Mouse (Mus musculus): ENCODE measurements around the gene Foxp3. TPM values are rescaled to one million over a fixed set of nuclear protein-coding genes. Genes with fewer than 3 reads are reported as not detected.

Gene Foxp3
- 0.30 TPM in 1 of 2 replicates, not detected in the other for polyA plus RNA-seq (2016; fragmentation: Nextera tagmentation; extraction: Ambion mirVana)

GRCm38 (mm10) chrX:7573176-7574086 lies at the start of gene Foxp3:
Gene Foxp3 (plus strand): TSS chrX:7573644.
- H3K27ac ChIP-seq = peak within 1 kb of the TSS; percentile 87
- H3K36me3 ChIP-seq = no peaks in the 10 kb centered on the region
- peak within 1 kb of the TSS; percentile 62 for H3K4me2 ChIP-seq (replicated peaks)
- H3K4me1 ChIP-seq = peaks cover 16% of the 10 kb centered on the region
- 33% methylated on average over 57 of the region's 72 CpGs for WGBS
- peak within 1 kb of the TSS; percentile 74 for H3K9ac ChIP-seq
- H3K9me3 ChIP-seq (replicated peaks) = no peaks in the 10 kb centered on the region; the same call in 1 of the 2 replicates
- H3K4me3 ChIP-seq = peak within 1 kb of the TSS; percentile 59
- peak; percentile 79 for ATAC-seq (ENCODE audit: low FRiP score)
- no peaks in the 10 kb centered on the region for H3K27me3 ChIP-seq

GRCm38 (mm10) chrX:7524961-7525360 lies 48.5 kb upstream of the Foxp3 start:
- no peak overlapping the region for H3K4me2 ChIP-seq (replicated peaks)
- H3K36me3 ChIP-seq = no peaks in the 10 kb centered on the region
- WGBS = 38% methylated on average over 3 of the region's 3 CpGs
- no peak overlapping the region for H3K9ac ChIP-seq
- no peak overlapping the region for H3K27ac ChIP-seq
- H3K4me3 ChIP-seq = no peak overlapping the region
- H3K27me3 ChIP-seq = no peaks in the 10 kb centered on the region
- no peaks in the 10 kb centered on the region for H3K9me3 ChIP-seq (replicated peaks)
- no peaks in the 10 kb centered on the region for H3K4me1 ChIP-seq
- no peak for ATAC-seq (ENCODE audit: low FRiP score)

GRCm38 (mm10) chrX:7553474-7553873 lies 20.0 kb upstream of the Foxp3 start:
- no peak for ATAC-seq (ENCODE audit: low FRiP score)
- Histone ChIP-seq H3K9me3 (replicated peaks) (no peaks in the 10 kb centered on the region), H3K4me2 (replicated peaks) (no peak overlapping the region), H3K9ac (no peak overlapping the region), H3K27ac (no peak overlapping the region), H3K27me3 (no peaks in the 10 kb centered on the region), H3K4me1 (no peaks in the 10 kb centered on the region), H3K36me3 (no peaks in the 10 kb centered on the region), H3K4me3 (no peak overlapping the region)
- 84% methylated on average over 4 of the region's 4 CpGs for WGBS

DNA sequence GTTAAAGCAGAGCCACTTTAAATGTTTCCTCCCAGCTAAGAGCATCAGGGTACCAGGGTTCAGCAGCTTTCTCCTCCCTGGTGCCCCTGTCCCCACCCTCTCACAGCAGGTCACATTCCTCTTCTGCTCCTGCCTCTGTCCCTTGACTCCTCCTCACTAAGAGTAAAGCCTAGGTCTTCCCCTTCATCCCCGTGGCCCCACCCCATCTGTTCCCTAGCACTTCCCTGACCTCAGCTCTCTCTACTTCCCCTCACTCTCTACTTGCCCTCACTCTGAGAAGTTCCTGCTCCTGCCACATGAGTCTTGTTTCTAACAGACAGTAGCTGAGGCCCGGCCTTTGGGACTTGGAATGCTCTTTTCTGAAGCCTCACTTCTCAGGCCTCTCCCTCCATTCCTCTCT lies 10.4 kb upstream of the Foxp3 start:
- Histone ChIP-seq H3K4me2 (replicated peaks) (no peak overlapping the region), H3K4me1 (no peaks in the 10 kb centered on the region), H3K9me3 (replicated peaks) (no peaks in the 10 kb centered on the region), H3K4me3 (no peak overlapping the region), H3K27ac (no peak overlapping the region), H3K27me3 (no peaks in the 10 kb centered on the region), H3K9ac (no peak overlapping the region), H3K36me3 (0 out of 2 replicates have a peak, but pooled peaks cover 6% of the 10 kb centered on the region)
- WGBS = 21% methylated on average over 2 of the region's 2 CpGs
- no peak for ATAC-seq (ENCODE audit: low FRiP score)

DNA sequence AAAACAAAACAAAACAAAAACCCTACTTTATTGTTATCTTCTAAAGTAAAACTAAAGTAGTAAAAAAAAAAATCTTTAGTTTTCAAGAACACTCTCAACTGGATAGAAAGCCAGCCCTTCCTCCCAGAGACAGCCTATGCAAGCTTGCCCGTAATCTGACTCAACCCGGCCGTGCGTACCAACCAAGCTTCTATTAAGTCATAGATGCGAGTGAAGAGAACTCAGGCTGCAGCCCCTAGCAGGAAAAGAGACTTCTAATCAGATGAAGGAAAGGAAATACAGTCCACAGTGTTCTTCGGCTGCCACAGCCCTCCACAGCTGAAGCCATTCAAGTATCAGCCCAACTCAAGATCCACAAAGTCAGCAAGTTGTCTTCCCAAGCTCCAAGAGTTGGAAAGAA lies 7.1 kb upstream of the Foxp3 start:
- Histone ChIP-seq H3K9me3 (replicated peaks) (no peaks in the 10 kb centered on the region), H3K27me3 (no peaks in the 10 kb centered on the region), H3K9ac (no peak overlapping the region), H3K4me3 (no peak overlapping the region), H3K4me1 (0 out of 2 replicates have a peak, but pooled peaks cover 4% of the 10 kb centered on the region), H3K27ac (no peak overlapping the region), H3K4me2 (replicated peaks) (no peak overlapping the region), H3K36me3 (no peaks in the 10 kb centered on the region)
- WGBS = 90% methylated on average over 6 of the region's 6 CpGs
- ATAC-seq (ENCODE audit: low FRiP score) = no peak

DNA sequence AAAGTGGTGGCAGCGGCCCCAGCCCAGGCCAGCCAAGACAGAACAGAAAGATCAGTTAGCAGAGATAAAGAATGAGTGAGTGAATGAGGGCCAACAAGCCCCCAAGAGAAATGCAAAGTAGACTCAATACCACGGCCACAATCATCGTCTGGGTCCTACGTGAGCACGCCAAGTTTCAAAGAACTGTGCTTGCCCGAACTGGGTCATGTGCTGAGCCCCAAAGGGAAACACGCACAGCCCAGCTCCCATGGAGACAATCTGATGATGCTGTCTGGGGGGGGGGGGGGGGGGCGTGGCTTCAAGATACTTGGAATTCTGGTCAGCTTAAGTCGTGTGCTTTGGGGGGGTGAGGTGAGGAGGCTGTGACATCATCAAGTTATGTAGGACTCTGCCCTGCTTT lies 6.0 kb upstream of the Foxp3 start:
- no peaks in the 10 kb centered on the region for H3K9me3 ChIP-seq (replicated peaks)
- no peak overlapping the region for H3K9ac ChIP-seq
- 80% methylated on average over 9 of the region's 9 CpGs for WGBS
- peaks cover 6% of the 10 kb centered on the region for H3K4me1 ChIP-seq
- H3K27ac ChIP-seq = no peak overlapping the region
- no peak for ATAC-seq (ENCODE audit: low FRiP score)
- no peak overlapping the region for H3K4me3 ChIP-seq
- H3K27me3 ChIP-seq = no peaks in the 10 kb centered on the region
- H3K4me2 ChIP-seq (replicated peaks) = no peak overlapping the region
- H3K36me3 ChIP-seq = no peaks in the 10 kb centered on the region

DNA sequence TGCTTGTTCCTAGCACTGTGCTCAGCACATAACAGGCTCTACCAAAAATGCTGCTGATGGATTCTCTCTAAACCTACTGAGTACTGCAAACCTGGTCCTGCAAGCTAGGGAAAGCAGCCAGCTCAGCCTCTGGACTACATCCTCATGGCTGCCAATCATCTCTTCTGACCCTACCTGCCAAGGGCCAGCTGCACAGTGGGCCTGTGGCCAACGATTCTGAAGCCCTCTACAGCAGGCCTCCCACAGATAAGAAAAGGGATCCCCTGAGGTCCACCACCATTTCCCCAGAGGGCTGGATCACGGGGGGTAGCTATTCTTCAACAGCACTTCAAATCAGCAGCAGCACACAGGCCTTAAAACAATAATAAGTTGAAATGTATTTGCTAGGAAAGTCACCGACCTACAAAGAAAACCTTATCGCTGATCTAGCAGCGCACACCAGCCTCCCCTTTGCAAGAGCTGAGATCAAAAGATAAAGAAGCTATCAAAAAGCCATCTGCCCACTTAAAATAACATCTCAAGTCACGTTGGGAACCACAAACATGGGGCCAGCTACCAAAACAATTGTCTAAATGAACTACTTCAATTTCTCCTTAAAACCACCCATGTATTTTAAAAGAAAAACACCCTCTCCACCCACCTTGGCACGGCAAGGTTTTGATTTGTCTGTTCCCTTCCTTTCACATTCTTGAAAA lies 2.8 kb upstream of the Foxp3 start:
- peaks cover 16% of the 10 kb centered on the region for H3K4me1 ChIP-seq
- no peak overlapping the region for H3K4me3 ChIP-seq
- no peaks in the 10 kb centered on the region for H3K27me3 ChIP-seq
- ATAC-seq (ENCODE audit: low FRiP score) = no peak
- H3K27ac ChIP-seq = no peak overlapping the region
- H3K4me2 ChIP-seq (replicated peaks) = no peak overlapping the region
- no peaks in the 10 kb centered on the region for H3K36me3 ChIP-seq
- no peaks in the 10 kb centered on the region; the same call in 1 of the 2 replicates for H3K9me3 ChIP-seq (replicated peaks)
- 63% methylated on average over 7 of the region's 7 CpGs for WGBS
- no peak overlapping the region for H3K9ac ChIP-seq

DNA sequence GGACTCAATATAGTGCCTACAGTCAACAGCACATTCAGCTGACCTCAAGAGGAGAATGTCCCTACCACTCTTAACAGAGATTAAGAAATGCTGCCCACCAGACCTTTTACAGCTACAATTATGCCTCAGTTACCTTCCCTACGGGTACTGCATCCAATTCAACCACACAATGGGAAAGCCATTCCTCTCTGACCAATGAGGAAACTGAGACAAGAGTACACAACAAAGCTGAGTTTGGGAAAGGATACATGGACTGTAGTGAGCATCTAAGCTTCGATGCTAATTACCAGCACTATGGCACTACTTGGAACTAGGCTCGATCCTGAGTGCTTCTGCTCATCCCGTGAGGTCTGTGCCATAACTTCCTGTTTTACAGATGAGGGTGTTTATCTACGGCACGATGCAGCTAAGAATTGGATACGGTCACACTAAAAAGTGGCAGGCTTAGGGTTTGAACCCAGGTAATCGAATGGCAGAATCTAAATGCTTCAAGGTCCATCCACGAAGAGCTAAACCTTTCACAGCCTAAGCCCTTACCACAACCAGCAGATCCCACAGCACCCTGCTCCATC lies 1.8 kb upstream of the Foxp3 start:
- Histone ChIP-seq H3K4me2 (replicated peaks) (no peak overlapping the region), H3K9ac (no peak overlapping the region), H3K27me3 (no peaks in the 10 kb centered on the region), H3K27ac (no peak overlapping the region), H3K4me1 (peaks cover 16% of the 10 kb centered on the region), H3K36me3 (no peaks in the 10 kb centered on the region), H3K4me3 (no peak overlapping the region), H3K9me3 (replicated peaks) (no peaks in the 10 kb centered on the region; the same call in 1 of the 2 replicates)
- WGBS = 95% methylated on average over 9 of the region's 9 CpGs
- no peak for ATAC-seq (ENCODE audit: low FRiP score)

DNA sequence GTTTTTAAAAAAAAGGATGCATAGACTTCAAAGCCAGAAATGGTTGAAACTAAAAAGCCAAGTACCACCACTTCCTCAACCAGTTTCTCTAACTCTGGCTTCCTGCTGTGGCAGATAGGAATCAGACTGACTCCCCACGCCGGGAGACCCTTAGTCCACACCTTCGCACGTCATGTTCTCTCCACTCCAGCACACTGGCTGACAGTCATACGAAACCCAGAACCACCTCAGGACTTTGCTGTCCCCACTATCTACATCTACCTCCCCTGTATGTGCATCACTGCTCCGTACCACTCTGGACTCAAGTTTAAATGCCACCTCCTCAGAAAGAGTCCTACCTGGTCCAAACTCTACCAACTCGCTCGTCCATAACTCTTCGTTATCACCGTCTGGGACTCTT lies 978 bp upstream of the Foxp3 start:
- peak overlapping the region; percentile 62 for H3K4me2 ChIP-seq (replicated peaks)
- no peaks in the 10 kb centered on the region for H3K27me3 ChIP-seq
- H3K4me1 ChIP-seq = peaks cover 16% of the 10 kb centered on the region
- H3K9me3 ChIP-seq (replicated peaks) = no peaks in the 10 kb centered on the region; the same call in 1 of the 2 replicates
- no peak overlapping the region for H3K9ac ChIP-seq
- H3K27ac ChIP-seq = no peak overlapping the region
- no peak overlapping the region for H3K4me3 ChIP-seq
- ATAC-seq (ENCODE audit: low FRiP score) = no peak
- H3K36me3 ChIP-seq = no peaks in the 10 kb centered on the region
- 82% methylated on average over 10 of the region's 10 CpGs for WGBS

- peak within 1 kb of the TSS; percentile 59 for H3K4me3 ChIP-seq
- peak; percentile 98 for ATAC-seq (ENCODE audit: low FRiP score)
- H3K4me2 ChIP-seq (replicated peaks) = peak within 1 kb of the TSS; percentile 62
- no peaks in the 10 kb centered on the region for H3K27me3 ChIP-seq
- H3K9ac ChIP-seq = peak within 1 kb of the TSS; percentile 74
- no peaks in the 10 kb centered on the region for H3K36me3 ChIP-seq
- H3K9me3 ChIP-seq (replicated peaks) = no peaks in the 10 kb centered on the region; the same call in 1 of the 2 replicates
- H3K27ac ChIP-seq = peak within 1 kb of the TSS; percentile 87
- H3K4me1 ChIP-seq = peaks cover 16% of the 10 kb centered on the region
- WGBS = 28% methylated on average over 63 of the region's 65 CpGs
Measured at GRCm38 (mm10) chrX:7574087-7574884, 842 bp downstream of the Foxp3 start, which contains the start of gene Ppp1r3f. Gene Ppp1r3f (minus strand): TSS chrX:7574283.

- Histone ChIP-seq H3K4me1 (peaks cover 16% of the 10 kb centered on the region), H3K4me3 (peak overlapping the region; percentile 59), H3K27me3 (no peaks in the 10 kb centered on the region), H3K9me3 (replicated peaks) (no peaks in the 10 kb centered on the region; the same call in 1 of the 2 replicates), H3K4me2 (replicated peaks) (peak overlapping the region; percentile 62), H3K36me3 (no peaks in the 10 kb centered on the region), H3K9ac (no peak overlapping the region), H3K27ac (peak overlapping the region; percentile 82)
- no peak for ATAC-seq (ENCODE audit: low FRiP score)
- 22% methylated on average over 5 of the region's 6 CpGs for WGBS
Measured at GRCm38 (mm10) chrX:7574885-7575231, 1.4 kb downstream of the Foxp3 start.

Data from hindbrain, embryonic 12.5 days (tissue).